Mouse (Mus musculus) midbrain, embryonic 16.5 days (tissue): ENCODE measurements around the gene Letm1. TPM values are rescaled to one million over a fixed set of nuclear protein-coding genes. Genes with fewer than 3 reads are reported as not detected.

Experiments
- ATAC-seq: fragments of 200-750 bp; cut with Nextera tagmentation; 2 replicates; pipeline ENCODE4 v1.8.0; 2017; ENCODE audit warnings: moderate TSS enrichment
- H3K27ac ChIP-seq: fragments of 300-500 bp; sonication (generic); 2 replicates; pipeline ENCODE4 v1.5.1; 2014; ENCODE audit warnings: mild to moderate bottlenecking, low read length, mixed read lengths
- H3K27me3 ChIP-seq: fragments of 300-500 bp; sonication (generic); 2 replicates; pipeline ENCODE4 v1.6.1; 2014; ENCODE audit warnings: low read depth, low read length, mixed read lengths; ENCODE audit not compliant: control insufficient read depth, insufficient read depth
- H3K36me3 ChIP-seq: fragments of 300-500 bp; sonication (generic); 2 replicates; pipeline ENCODE4 v1.6.1; 2014; ENCODE audit warnings: mild to moderate bottlenecking, low read length, moderate library complexity, mixed read lengths; ENCODE audit not compliant: control insufficient read depth, insufficient read depth
- H3K4me1 ChIP-seq: fragments of 300-500 bp; sonication (generic); 2 replicates; pipeline ENCODE4 v1.6.1; 2014; ENCODE audit warnings: mild to moderate bottlenecking, low read length, mixed read lengths; ENCODE audit not compliant: control insufficient read depth, insufficient read depth
- H3K4me2 ChIP-seq: fragments of 300-500 bp; sonication (generic); 2 replicates; pipeline ENCODE4 v1.6.1; 2014; ENCODE audit warnings: mild to moderate bottlenecking, low read length, mixed read lengths
- H3K4me3 ChIP-seq: fragments of 300-500 bp; sonication (generic); 2 replicates; pipeline ENCODE4 v1.5.1; 2014; ENCODE audit warnings: low read depth, mild to moderate bottlenecking, low read length, moderate library complexity, mixed read lengths
- H3K9ac ChIP-seq: fragments of 300-500 bp; sonication (generic); 2 replicates; pipeline ENCODE4 v1.6.1; 2014; ENCODE audit warnings: low read depth, low read length, mixed read lengths
- H3K9me3 ChIP-seq: fragments of 300-500 bp; sonication (generic); replicated peaks from 2 replicates; pipeline ENCODE4 v1.6.1; 2014; ENCODE audit warnings: mild to moderate bottlenecking, low read length, mixed read lengths; ENCODE audit not compliant: control insufficient read depth, poor library complexity, severe bottlenecking
- WGBS: fragments of 180-500 bp; shearing (Covaris S2); extraction: QIAGEN DNeasy Blood & Tissue Kit; methylation state at CpG from one replicate; pipeline ENCODE4 v1.1.7; 2014; 5-methylcytosine and 5-hydroxymethylcytosine counted together
- polyA plus RNA-seq: library from polyadenylated mRNA; unstranded; fragments of >200 nt; fragmentation: Nextera tagmentation; extraction: Ambion mirVana; gene quantifications from 2 replicates; pipeline ENCODE4 v1.2.1, GENCODE M21; 2015

Letm1 gene
- polyA plus RNA-seq, 1 experiment from 2014 or later = 69.1 TPM

DNA sequence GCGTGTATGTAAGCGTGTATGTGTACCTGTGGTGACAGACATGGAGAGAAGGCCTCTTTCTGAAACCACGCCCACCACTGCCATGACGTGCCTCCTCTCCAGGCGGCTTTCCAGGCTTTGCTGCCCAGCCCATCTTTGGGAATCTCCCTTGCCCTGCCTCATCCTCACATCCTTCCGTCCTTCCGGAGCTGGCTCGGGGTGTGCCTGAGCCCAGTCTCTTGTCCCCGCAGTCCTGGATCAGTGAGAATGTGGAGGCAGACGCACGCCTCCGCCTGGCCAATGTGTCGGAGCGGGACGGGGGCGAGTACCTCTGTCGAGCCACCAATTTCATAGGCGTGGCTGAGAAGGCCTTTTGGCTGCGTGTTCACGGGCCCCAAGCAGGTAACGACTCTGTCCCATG lies 51.6 kb downstream of the Letm1 start:
- no peaks in the 10 kb centered on the region for H3K9me3 ChIP-seq
- peaks cover 4% of the 10 kb centered on the region for H3K27me3 ChIP-seq
- no peak for ATAC-seq
- H3K27ac ChIP-seq = no peak overlapping the region
- no peaks in the 10 kb centered on the region for H3K4me1 ChIP-seq
- no peak overlapping the region for H3K9ac ChIP-seq
- 67% methylated on average over 21 of the region's 21 CpGs for WGBS
- H3K4me3 ChIP-seq = no peak overlapping the region
- H3K4me2 ChIP-seq = no peak overlapping the region
- no peaks in the 10 kb centered on the region for H3K36me3 ChIP-seq

DNA sequence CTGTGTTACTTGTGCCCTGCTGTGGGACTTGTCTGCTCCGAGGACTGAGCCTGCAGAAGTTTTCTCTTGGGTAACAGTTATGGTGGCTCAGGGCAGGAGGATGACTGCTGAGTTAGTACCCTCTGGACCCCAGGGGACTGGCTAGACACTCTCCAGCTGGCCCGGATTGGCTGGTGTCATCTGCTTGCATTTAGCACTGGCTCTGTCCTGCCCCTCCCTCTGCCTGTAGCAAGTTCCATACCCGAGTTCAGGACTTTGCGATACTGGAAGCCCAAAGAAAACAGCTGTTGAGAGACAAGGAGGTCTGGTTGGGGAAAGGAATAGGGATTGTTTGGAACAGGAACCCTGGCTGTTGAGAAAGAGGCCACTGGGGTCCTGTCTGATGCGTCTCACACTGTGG lies 52.1 kb downstream of the Letm1 start:
- H3K9me3 ChIP-seq = no peaks in the 10 kb centered on the region
- H3K9ac ChIP-seq = no peak overlapping the region
- H3K27ac ChIP-seq = no peak overlapping the region
- no peaks in the 10 kb centered on the region for H3K4me1 ChIP-seq
- no peaks in the 10 kb centered on the region for H3K36me3 ChIP-seq
- peaks cover 4% of the 10 kb centered on the region for H3K27me3 ChIP-seq
- WGBS = 57% methylated on average over 5 of the region's 5 CpGs
- H3K4me3 ChIP-seq = no peak overlapping the region
- no peak overlapping the region for H3K4me2 ChIP-seq
- ATAC-seq = no peak

DNA sequence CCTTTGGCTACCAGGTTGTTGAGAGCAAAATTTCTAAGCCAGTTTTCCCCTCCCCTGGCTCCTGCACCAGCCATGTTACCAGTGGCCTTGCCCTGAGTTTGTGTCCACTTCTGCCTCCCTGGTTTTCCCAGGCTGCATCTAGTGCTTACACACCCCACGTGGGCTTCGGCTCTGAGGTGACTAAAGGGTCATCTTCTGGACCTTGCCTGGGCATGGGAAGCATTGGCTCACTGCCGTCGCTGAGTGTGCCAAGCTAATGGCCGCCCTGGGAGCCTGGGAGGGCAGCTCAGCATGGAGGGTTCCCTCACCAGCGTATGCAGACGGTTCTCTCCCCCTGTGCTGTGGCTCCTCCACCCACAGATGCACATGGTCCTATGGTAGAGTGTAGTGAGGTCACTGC lies 53.8 kb downstream of the Letm1 start:
- Histone ChIP-seq H3K9me3 (no peaks in the 10 kb centered on the region), H3K4me1 (no peaks in the 10 kb centered on the region), H3K4me2 (no peak overlapping the region), H3K27me3 (peaks cover 11% of the 10 kb centered on the region), H3K36me3 (no peaks in the 10 kb centered on the region), H3K27ac (no peak overlapping the region), H3K4me3 (no peak overlapping the region), H3K9ac (no peak overlapping the region)
- 82% methylated on average over 7 of the region's 7 CpGs for WGBS
- ATAC-seq = no peak

DNA sequence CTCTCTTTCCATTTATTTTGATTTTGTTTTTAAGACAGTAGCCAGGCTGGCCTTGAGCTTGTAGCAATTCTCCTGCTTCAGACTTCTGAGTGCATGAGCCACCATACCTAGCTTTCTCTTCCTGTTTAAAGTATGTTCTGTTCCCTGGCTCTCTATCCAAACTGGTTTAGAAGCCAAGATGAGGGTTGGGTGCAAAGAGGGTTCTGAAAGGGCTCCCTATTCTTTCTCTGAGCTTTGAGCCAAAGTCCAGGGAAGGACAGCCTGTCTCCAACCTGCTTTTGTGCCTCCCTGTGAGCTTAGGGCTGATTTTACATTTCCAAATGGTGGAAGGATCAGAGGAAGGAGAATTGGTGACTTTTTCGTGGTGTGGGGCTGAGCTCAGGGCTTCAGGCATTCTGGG lies 55.7 kb downstream of the Letm1 start:
- Histone ChIP-seq H3K27ac (no peak overlapping the region), H3K4me2 (no peak overlapping the region), H3K27me3 (peaks cover 11% of the 10 kb centered on the region), H3K9ac (no peak overlapping the region), H3K36me3 (no peaks in the 10 kb centered on the region), H3K4me3 (no peak overlapping the region), H3K4me1 (peaks cover 14% of the 10 kb centered on the region; the same call in 1 of the 2 replicates), H3K9me3 (no peaks in the 10 kb centered on the region)
- ATAC-seq = no peak
- WGBS = 80% methylated on average over 1 of the region's 1 CpGs

DNA sequence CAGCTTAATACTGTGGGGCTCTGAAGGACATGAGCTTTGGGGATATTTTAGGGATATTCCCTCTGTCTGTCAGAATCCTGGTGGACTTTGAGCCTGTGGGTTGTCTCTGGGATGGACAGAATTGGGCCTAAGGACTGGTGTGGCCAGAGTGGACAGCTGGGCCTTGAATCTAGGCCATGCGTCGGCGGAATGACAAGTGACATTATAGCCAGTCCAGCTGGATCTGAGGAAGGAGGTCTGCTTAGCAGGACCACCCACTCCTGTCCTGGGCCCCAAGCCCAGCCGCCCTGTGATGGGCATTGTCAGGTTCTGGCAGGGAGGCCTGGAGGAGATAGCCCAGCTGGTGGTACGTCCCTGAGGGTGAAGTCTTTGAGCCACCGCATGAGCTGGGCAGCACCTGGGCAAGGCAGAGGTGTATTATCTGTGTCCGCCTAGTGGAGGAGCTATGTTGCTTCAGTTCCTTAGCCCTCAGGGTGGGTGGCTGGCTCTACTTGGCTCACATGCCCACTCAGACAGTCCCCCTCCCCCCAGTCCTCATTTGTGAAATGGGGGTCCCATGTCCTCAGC lies 56.5 kb downstream of the Letm1 start:
- no peaks in the 10 kb centered on the region for H3K36me3 ChIP-seq
- no peak for ATAC-seq
- peaks cover 13% of the 10 kb centered on the region for H3K27me3 ChIP-seq
- peaks cover 21% of the 10 kb centered on the region for H3K4me1 ChIP-seq
- H3K4me3 ChIP-seq = no peak overlapping the region
- 74% methylated on average over 7 of the region's 7 CpGs for WGBS
- no peak overlapping the region for H3K9ac ChIP-seq
- peak overlapping the region; percentile 4; the same call in 1 of the 2 replicates for H3K4me2 ChIP-seq
- no peaks in the 10 kb centered on the region for H3K9me3 ChIP-seq
- no peak overlapping the region for H3K27ac ChIP-seq

DNA sequence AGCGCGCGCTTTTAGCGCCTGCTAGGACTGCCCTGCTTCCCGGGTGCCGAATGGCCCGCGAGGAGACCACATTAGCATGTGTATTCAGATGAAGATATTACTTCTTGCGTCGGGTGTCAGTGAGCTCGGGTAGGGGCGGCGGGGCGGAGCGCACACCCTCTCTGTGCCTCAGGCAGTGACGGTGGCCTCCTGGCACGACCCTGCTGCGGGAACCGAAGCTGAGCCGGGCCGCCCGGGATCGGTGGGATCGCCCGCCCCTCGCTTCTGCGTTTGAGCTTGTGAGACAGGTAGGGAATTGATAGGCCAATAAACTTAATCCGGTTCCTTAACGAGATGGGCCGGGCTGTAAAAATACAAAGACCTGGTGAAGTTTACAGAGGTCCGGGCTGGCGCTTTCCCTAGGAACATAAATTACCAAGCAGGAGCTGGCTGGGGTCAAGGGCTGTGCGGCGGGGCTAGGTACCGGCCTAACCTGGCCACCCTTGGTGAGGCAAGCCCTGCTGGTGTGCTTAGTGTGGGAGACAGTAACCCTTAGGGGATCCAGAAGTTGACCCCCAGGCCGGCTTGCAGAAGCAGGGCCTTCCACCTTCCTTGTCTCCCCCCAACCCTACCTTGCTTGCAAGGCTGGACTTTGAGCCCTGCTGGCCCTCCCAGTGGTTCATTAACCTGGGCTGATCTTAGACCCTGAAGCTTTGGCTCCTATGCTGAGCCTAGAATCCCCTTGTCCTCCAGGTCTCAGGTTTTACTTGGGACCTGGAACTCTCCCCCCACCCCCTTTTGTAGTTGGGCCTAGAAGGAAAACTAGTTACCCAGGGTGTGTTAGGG lies 58.8 kb downstream of the Letm1 start:
- Histone ChIP-seq H3K4me3 (peak overlapping the region; percentile 64), H3K9ac (peak overlapping the region; percentile 65), H3K4me1 (peaks cover 21% of the 10 kb centered on the region), H3K27me3 (peaks cover 20% of the 10 kb centered on the region), H3K27ac (no peak overlapping the region), H3K36me3 (no peaks in the 10 kb centered on the region), H3K4me2 (peak overlapping the region; percentile 99), H3K9me3 (no peaks in the 10 kb centered on the region)
- 2% methylated on average over 36 of the region's 36 CpGs for WGBS
- peak; percentile 18; the same call in 1 of the 2 replicates for ATAC-seq

DNA sequence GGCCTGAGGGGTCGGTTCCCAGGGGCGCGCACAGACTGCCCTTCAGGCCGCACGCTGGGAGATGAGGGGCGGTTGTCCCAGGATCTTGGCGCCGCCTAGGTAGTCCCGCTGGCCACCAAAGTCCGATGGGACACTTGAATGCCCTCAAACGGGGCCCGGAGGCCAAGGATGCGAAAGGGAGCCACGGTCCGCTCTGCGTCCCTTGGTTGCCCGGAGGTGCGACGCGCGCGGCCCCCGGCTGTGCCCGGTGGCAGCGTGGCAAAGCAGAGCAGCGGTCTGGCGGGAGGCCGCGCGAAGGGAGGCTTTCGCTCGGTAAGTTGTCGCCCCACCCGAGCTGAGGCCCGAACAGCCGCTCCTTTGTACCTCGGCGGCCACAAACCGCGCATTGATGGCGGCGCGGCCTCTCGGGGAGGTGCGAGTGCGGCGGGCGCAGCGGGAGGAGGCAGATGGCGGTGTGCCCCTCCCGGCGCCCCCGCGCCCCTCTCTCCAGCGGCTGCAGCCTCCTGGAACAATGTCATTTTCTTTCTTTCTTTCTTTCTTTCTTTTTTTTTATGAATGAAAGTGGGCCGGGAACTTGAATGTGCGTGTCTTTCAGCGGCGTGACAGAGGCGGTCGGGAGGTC lies 59.5 kb downstream of the Letm1 start:
- H3K9ac ChIP-seq = peak overlapping the region; percentile 65
- ATAC-seq = peak; percentile 22; the same call in 1 of the 2 replicates
- 0% methylated on average over 51 of the region's 61 CpGs for WGBS
- H3K4me2 ChIP-seq = peak overlapping the region; percentile 99
- H3K27ac ChIP-seq = peak overlapping the region; percentile 50
- peaks cover 20% of the 10 kb centered on the region for H3K27me3 ChIP-seq
- H3K4me3 ChIP-seq = peak overlapping the region; percentile 64
- H3K4me1 ChIP-seq = peaks cover 21% of the 10 kb centered on the region
- H3K36me3 ChIP-seq = no peaks in the 10 kb centered on the region
- H3K9me3 ChIP-seq = no peaks in the 10 kb centered on the region

DNA sequence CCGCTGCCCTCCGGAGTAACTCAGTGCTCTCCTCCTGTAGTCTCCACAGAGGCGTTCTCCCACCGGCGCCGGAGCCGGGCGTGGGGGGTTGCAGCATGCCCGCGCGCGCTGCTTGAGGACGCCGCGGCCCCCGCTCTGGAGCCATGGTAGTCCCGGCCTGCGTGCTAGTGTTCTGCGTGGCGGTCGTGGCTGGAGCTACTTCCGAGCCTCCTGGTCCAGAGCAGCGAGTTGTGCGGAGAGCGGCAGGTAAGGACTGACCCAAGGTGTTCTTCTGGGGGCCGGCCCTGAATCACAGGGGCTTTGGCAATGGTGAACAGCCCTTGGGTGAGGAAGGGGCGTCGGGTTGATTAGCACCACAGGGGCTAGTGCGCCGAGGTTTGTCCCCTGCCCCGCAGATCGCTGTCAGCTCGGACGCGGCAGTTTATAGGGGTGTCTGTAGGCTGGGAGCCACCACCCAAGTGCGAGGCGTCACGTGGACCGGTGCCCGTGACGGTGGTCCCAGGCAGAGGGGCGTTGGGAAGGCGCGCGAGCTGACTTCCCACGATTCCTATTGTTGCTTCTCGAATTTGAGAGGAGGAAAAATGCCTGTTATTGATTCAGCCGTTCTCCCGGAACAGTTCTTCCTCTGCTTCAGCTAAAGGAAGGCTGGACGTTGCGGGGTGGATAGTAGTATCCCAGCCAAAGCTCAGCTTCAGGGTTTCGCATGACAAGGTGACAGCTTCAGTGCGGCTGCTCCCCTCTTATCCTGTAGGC lies 60.2 kb downstream of the Letm1 start:
- Histone ChIP-seq H3K4me2 (peak overlapping the region; percentile 99), H3K9me3 (no peaks in the 10 kb centered on the region), H3K27me3 (peaks cover 20% of the 10 kb centered on the region), H3K27ac (peak overlapping the region; percentile 50), H3K9ac (peak overlapping the region; percentile 65), H3K4me1 (peaks cover 21% of the 10 kb centered on the region), H3K4me3 (peak overlapping the region; percentile 64), H3K36me3 (no peaks in the 10 kb centered on the region)
- under 1% methylated on average over 51 of the region's 53 CpGs for WGBS
- peak; percentile 13; the same call in 1 of the 2 replicates for ATAC-seq
